Mouse (Mus musculus): ENCODE measurements around the gene Snrpc. TPM values are rescaled to one million over a fixed set of nuclear protein-coding genes. Genes with fewer than 3 reads are reported as not detected.
A peak's percentile ranks its signal among the peaks of the same experiment; 100 is the strongest.

Gene Snrpc
- polyA plus RNA-seq, 1 experiment = 318 TPM

GRCm38 (mm10) chr17:27792516-27792915, 45.4 kb upstream of the Snrpc start:
- H3K79me3 ChIP-seq (ENCODE audit: low read depth) = peaks cover 65% of the 10 kb centered on the region
- peaks cover 88% of the 10 kb centered on the region for H3K79me2 ChIP-seq (ENCODE audit: control insufficient read depth, insufficient read depth)
- TF ChIP-seq MYOG (IDR thresholded peaks at IDR 0.05; ENCODE audit: control insufficient read depth, extremely low read depth, insufficient read length) = no peak
- no peak for TF ChIP-seq MAX (IDR thresholded peaks at IDR 0.05)
- TF ChIP-seq USF1 (IDR thresholded peaks at IDR 0.05; ENCODE audit: low read depth) = no peak
- TF ChIP-seq FOSL1 (IDR thresholded peaks at IDR 0.05; ENCODE audit: insufficient read depth, low read length, poor library complexity, severe bottlenecking) = no peak
- no peak for TF ChIP-seq CEBPB (IDR thresholded peaks at IDR 0.05; ENCODE audit: low read depth)
- no peak for TF ChIP-seq MYOD1 (IDR thresholded peaks at IDR 0.05; ENCODE audit: control insufficient read depth, insufficient read length, low read depth)
- no peak for TF ChIP-seq CTCF (IDR thresholded peaks at IDR 0.05; ENCODE audit: control insufficient read depth, insufficient read depth, insufficient read length)
- no peaks in the 10 kb centered on the region for H3K27me3 ChIP-seq (ENCODE audit: control insufficient read depth, insufficient read depth, insufficient read length)
- H3K4me3 ChIP-seq (ENCODE audit: insufficient read depth, poor library complexity, severe bottlenecking) = no peak overlapping the region
- peaks cover 19% of the 10 kb centered on the region for H3K36me3 ChIP-seq (ENCODE audit: control insufficient read depth, insufficient read depth)
- H3ac ChIP-seq (ENCODE audit: control insufficient read depth, insufficient read length, low read depth) = no peak overlapping the region

GRCm38 (mm10) chr17:27793144-27793543, 44.8 kb upstream of the Snrpc start:
- Histone ChIP-seq H3K36me3 (ENCODE audit: control insufficient read depth, insufficient read depth) (peaks cover 19% of the 10 kb centered on the region), H3K27me3 (ENCODE audit: control insufficient read depth, insufficient read depth, insufficient read length) (no peaks in the 10 kb centered on the region), H3K4me3 (ENCODE audit: insufficient read depth, poor library complexity, severe bottlenecking) (no peak overlapping the region), H3ac (ENCODE audit: control insufficient read depth, insufficient read length, low read depth) (no peak overlapping the region), H3K79me2 (ENCODE audit: control insufficient read depth, insufficient read depth) (peaks cover 88% of the 10 kb centered on the region), H3K79me3 (ENCODE audit: low read depth) (peaks cover 69% of the 10 kb centered on the region)
- TF ChIP-seq FOSL1 (IDR thresholded peaks at IDR 0.05; ENCODE audit: insufficient read depth, low read length, poor library complexity, severe bottlenecking) = no peak
- TF ChIP-seq CTCF (IDR thresholded peaks at IDR 0.05; ENCODE audit: control insufficient read depth, insufficient read depth, insufficient read length) = no peak
- TF ChIP-seq USF1 (IDR thresholded peaks at IDR 0.05; ENCODE audit: low read depth) = no peak
- TF ChIP-seq CEBPB (IDR thresholded peaks at IDR 0.05; ENCODE audit: low read depth) = no peak
- no peak for TF ChIP-seq MYOG (IDR thresholded peaks at IDR 0.05; ENCODE audit: control insufficient read depth, extremely low read depth, insufficient read length)
- TF ChIP-seq MAX (IDR thresholded peaks at IDR 0.05) = no peak
- TF ChIP-seq MYOD1 (IDR thresholded peaks at IDR 0.05; ENCODE audit: control insufficient read depth, insufficient read length, low read depth) = no peak

GRCm38 (mm10) chr17:27796780-27797179, 41.2 kb upstream of the Snrpc start:
- no peak overlapping the region for H3K4me3 ChIP-seq (ENCODE audit: insufficient read depth, poor library complexity, severe bottlenecking)
- H3K36me3 ChIP-seq (ENCODE audit: control insufficient read depth, insufficient read depth) = peaks cover 7% of the 10 kb centered on the region
- H3ac ChIP-seq (ENCODE audit: control insufficient read depth, insufficient read length, low read depth) = no peak overlapping the region
- H3K27me3 ChIP-seq (ENCODE audit: control insufficient read depth, insufficient read depth, insufficient read length) = no peaks in the 10 kb centered on the region
- TF ChIP-seq CEBPB (IDR thresholded peaks at IDR 0.05; ENCODE audit: low read depth) (no peak), FOSL1 (IDR thresholded peaks at IDR 0.05; ENCODE audit: insufficient read depth, low read length, poor library complexity, severe bottlenecking) (no peak), USF1 (IDR thresholded peaks at IDR 0.05; ENCODE audit: low read depth) (no peak), MYOD1 (IDR thresholded peaks at IDR 0.05; ENCODE audit: control insufficient read depth, insufficient read length, low read depth) (no peak), MAX (IDR thresholded peaks at IDR 0.05) (no peak), CTCF (IDR thresholded peaks at IDR 0.05; ENCODE audit: control insufficient read depth, insufficient read depth, insufficient read length) (no peak), MYOG (IDR thresholded peaks at IDR 0.05; ENCODE audit: control insufficient read depth, extremely low read depth, insufficient read length) (no peak)
- H3K79me2 ChIP-seq (ENCODE audit: control insufficient read depth, insufficient read depth) = peaks cover 91% of the 10 kb centered on the region
- peaks cover 78% of the 10 kb centered on the region for H3K79me3 ChIP-seq (ENCODE audit: low read depth)

GRCm38 (mm10) chr17:27797341-27797872, 40.5 kb upstream of the Snrpc start:
- H3K36me3 ChIP-seq (ENCODE audit: control insufficient read depth, insufficient read depth) = peaks cover 7% of the 10 kb centered on the region
- no peak overlapping the region for H3K4me3 ChIP-seq (ENCODE audit: insufficient read depth, poor library complexity, severe bottlenecking)
- TF ChIP-seq FOSL1 (IDR thresholded peaks at IDR 0.05; ENCODE audit: insufficient read depth, low read length, poor library complexity, severe bottlenecking) = no peak
- TF ChIP-seq CTCF (IDR thresholded peaks at IDR 0.05; ENCODE audit: control insufficient read depth, insufficient read depth, insufficient read length) = no peak
- no peak for TF ChIP-seq USF1 (IDR thresholded peaks at IDR 0.05; ENCODE audit: low read depth)
- TF ChIP-seq MYOG (IDR thresholded peaks at IDR 0.05; ENCODE audit: control insufficient read depth, extremely low read depth, insufficient read length) = no peak
- no peak for TF ChIP-seq MAX (IDR thresholded peaks at IDR 0.05)
- no peak for TF ChIP-seq CEBPB (IDR thresholded peaks at IDR 0.05; ENCODE audit: low read depth)
- no peaks in the 10 kb centered on the region for H3K27me3 ChIP-seq (ENCODE audit: control insufficient read depth, insufficient read depth, insufficient read length)
- peaks cover 83% of the 10 kb centered on the region for H3K79me3 ChIP-seq (ENCODE audit: low read depth)
- H3ac ChIP-seq (ENCODE audit: control insufficient read depth, insufficient read length, low read depth) = no peak overlapping the region
- H3K79me2 ChIP-seq (ENCODE audit: control insufficient read depth, insufficient read depth) = peaks cover 98% of the 10 kb centered on the region

GRCm38 (mm10) chr17:27799771-27800584, 38.0 kb upstream of the Snrpc start:
- TF ChIP-seq MAX (IDR thresholded peaks at IDR 0.05) = peak; percentile 74
- TF ChIP-seq USF1 (IDR thresholded peaks at IDR 0.05; ENCODE audit: low read depth) = no peak
- H3ac ChIP-seq (ENCODE audit: control insufficient read depth, insufficient read length, low read depth) = no peak overlapping the region
- H3K27me3 ChIP-seq (ENCODE audit: control insufficient read depth, insufficient read depth, insufficient read length) = no peaks in the 10 kb centered on the region
- peaks cover 100% of the 10 kb centered on the region for H3K79me2 ChIP-seq (ENCODE audit: control insufficient read depth, insufficient read depth)
- peaks cover 87% of the 10 kb centered on the region for H3K79me3 ChIP-seq (ENCODE audit: low read depth)
- no peak overlapping the region for H3K4me3 ChIP-seq (ENCODE audit: insufficient read depth, poor library complexity, severe bottlenecking)
- peaks cover 10% of the 10 kb centered on the region for H3K36me3 ChIP-seq (ENCODE audit: control insufficient read depth, insufficient read depth)
